Mouse (Mus musculus) heart, adult 2 months (tissue): ENCODE results near the gene Pcbp2. TPM values are rescaled to one million over a fixed set of nuclear protein-coding genes. Genes with fewer than 3 reads are reported as not detected.

Experiments used
- DNase-seq, 2 experiments: peaks; one replicate each; pipeline ENCODE4 v3.0.0; 2021
- H3K27ac ChIP-seq: fragments of 200-600 bp; 2 replicates; pipeline ENCODE4 v1.8.1; 2022
- H3K27me3 ChIP-seq: fragments of 200-500 bp; 2 replicates; pipeline ENCODE4 v1.6.1; 2012; ENCODE audit warnings: mild to moderate bottlenecking, low read length, inconsistent platforms, mixed read lengths; ENCODE audit not compliant: control insufficient read depth, insufficient read depth
- H3K36me3 ChIP-seq: fragments of 200-500 bp; 2 replicates; pipeline ENCODE4 v1.6.1; 2012; ENCODE audit warnings: low read length, inconsistent platforms; ENCODE audit not compliant: control insufficient read depth, insufficient read depth
- H3K4me1 ChIP-seq: fragments of 200-500 bp; 2 replicates; pipeline ENCODE4 v1.6.1; 2011; ENCODE audit warnings: low read length; ENCODE audit not compliant: control insufficient read depth, insufficient read depth
- H3K4me3 ChIP-seq: fragments of 200-600 bp; 2 replicates; pipeline ENCODE4 v1.8.1; 2022
- H3K79me2 ChIP-seq: fragments of 200-500 bp; replicated peaks from 2 replicates; pipeline ENCODE4 v1.6.1; 2012; ENCODE audit warnings: mild to moderate bottlenecking, inconsistent platforms, low read length, moderate library complexity, mixed read lengths; ENCODE audit not compliant: control insufficient read depth, insufficient read depth
- H3K9ac ChIP-seq: fragments of 200-500 bp; 2 replicates; pipeline ENCODE4 v1.6.1; 2012; ENCODE audit warnings: low read depth, mild to moderate bottlenecking, control low read depth, inconsistent platforms, low read length, mixed read lengths
- CTCF ChIP-seq: fragments of 200-600 bp; IDR thresholded peaks from 2 replicates; pipeline ENCODE4 v1.8.1; 2022; ENCODE audit warnings: antibody characterized with exemption, mild to moderate bottlenecking, moderate library complexity
- EP300 ChIP-seq: fragments of 200-500 bp; IDR thresholded peaks from 2 replicates; pipeline ENCODE4 v1.6.1; 2011; ENCODE audit warnings: low read depth, low read length, control low read depth; ENCODE audit not compliant: insufficient read depth
- POLR2A ChIP-seq: fragments of 200-500 bp; IDR thresholded peaks from 2 replicates; pipeline ENCODE4 v1.6.1; 2011; ENCODE audit warnings: mild to moderate bottlenecking, low read depth, low read length, control low read depth; ENCODE audit not compliant: insufficient read depth
- WGBS: fragments of 180-500 bp; shearing (Covaris S2); methylation state at CpG from one replicate; pipeline ENCODE4 v1.1.7; 2018; 5-methylcytosine and 5-hydroxymethylcytosine counted together
- intact Hi-C: fragments of 180-260 bp; cut with DNase I; formaldehyde crosslinking; loops from one replicate; pipeline ENCODE4 v1.15.1; 2025
- long read RNA-seq: library from polyadenylated mRNA; stranded (forward); transcript quantifications from one replicate; pipeline ENCODE4 v2.0.0, GENCODE M21; 2021
- polyA plus RNA-seq: library from polyadenylated mRNA; depleted of rRNA; stranded (reverse); fragments of >200 nt; gene quantifications from 2 replicates; pipeline ENCODE4 v1.2.3, GENCODE M21; 2012; rRNA removed
- total RNA-seq, 2 experiments: library from RNA; stranded (reverse); gene quantifications; 2 replicates each; pipeline ENCODE4 v1.2.3; 2021

Gene Pcbp2
- 100 to 1,000 TPM; 442 to 494 TPM for total RNA-seq
- 384 and 453 TPM in 2 replicates for polyA plus RNA-seq
- long read RNA-seq, partial matches to known transcripts = 12 of 98 reads
- long read RNA-seq, other reads (novel, unspliced or antisense) = 83 of 98 reads

DNA sequence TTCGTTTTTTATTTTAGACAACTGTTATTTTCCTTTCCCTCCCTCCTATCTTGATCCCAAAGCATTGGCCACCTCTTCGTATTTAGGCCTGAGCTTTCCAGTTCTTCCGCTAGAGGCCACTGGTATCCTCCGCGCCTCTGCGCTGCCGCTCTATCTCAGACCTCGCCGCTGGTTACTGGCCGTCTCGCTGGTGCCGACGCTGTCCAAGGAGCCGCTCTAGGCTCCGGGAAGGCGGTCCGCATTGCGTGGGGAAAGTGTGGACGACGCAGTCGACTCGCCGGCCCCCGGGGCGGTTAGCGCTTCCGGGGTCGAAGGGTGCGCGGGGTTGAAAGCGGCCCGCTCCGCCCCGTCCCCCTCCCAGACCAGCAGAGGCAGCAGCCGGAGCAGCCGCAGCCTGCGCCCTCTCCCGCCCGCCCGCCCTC, at the start of gene Pcbp2:
Gene Pcbp2, plus strand, starts transcription at position 357 of the 422 bp plus-strand sequence.
- Histone ChIP-seq H3K36me3 (peaks cover 23% of the 10 kb centered on the region), H3K9ac (peak within 1 kb of the TSS; percentile 83), H3K27me3 (no peaks in the 10 kb centered on the region), H3K27ac (peak within 1 kb of the TSS; percentile 98), H3K4me3 (peak within 1 kb of the TSS; percentile 95), H3K4me1 (peaks cover 8% of the 10 kb centered on the region), H3K79me2 (no peaks in the 10 kb centered on the region; the same call in 1 of the 2 replicates)
- intact Hi-C loops = loop anchor here (2.0 kb wide), 1 partner anchor 49 kb away; the partner anchor contains the start of gene Tarbp2
- TF ChIP-seq EP300 = peak; percentile 83
- TF ChIP-seq POLR2A = peak; percentile 48; the same call in 1 of the 2 replicates
- TF ChIP-seq CTCF = peak; percentile 98; the same call in 1 of the 2 replicates
- peak; percentile 94 to 98 for DNase-seq
- under 1% methylated on average over 34 of the region's 40 CpGs for WGBS

DNA sequence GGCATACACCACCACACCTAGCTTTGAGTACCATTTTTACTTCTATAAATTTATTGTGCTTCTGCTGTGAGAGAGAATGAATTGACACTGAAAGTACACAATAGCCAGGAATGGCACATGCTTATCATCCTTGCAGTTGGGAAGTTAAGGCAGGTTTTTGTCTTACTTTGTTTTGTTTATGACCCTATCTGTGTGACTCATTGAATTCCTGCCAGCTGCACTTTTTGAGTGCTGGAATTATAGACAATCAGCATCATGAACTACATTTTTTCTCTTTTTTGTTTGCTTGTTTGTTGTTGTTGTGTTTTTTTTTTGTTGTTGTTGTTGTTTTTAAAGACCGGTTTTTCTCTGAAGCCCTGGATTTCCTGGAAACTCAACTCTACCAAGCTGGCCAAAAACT, 49.4 kb upstream of the Pcbp2 start:
- no peaks in the 10 kb centered on the region for H3K27me3 ChIP-seq
- peaks cover 2% of the 10 kb centered on the region for H3K79me2 ChIP-seq
- DNase-seq = no peak
- H3K27ac ChIP-seq = peak overlapping the region; percentile 6; the same call in 1 of the 2 replicates
- 15% methylated on average over 1 of the region's 1 CpGs for WGBS
- H3K36me3 ChIP-seq = peaks cover 23% of the 10 kb centered on the region
- no peak for TF ChIP-seq POLR2A
- no peak overlapping the region for H3K9ac ChIP-seq
- H3K4me1 ChIP-seq = no peaks in the 10 kb centered on the region; the same call in 1 of the 2 replicates
- intact Hi-C loops = loop anchor here (1.0 to 2.0 kb wide), 2 partner anchors 40 to 68 kb away; no protein-coding TSS in a partner anchor
- no peak overlapping the region for H3K4me3 ChIP-seq

DNA sequence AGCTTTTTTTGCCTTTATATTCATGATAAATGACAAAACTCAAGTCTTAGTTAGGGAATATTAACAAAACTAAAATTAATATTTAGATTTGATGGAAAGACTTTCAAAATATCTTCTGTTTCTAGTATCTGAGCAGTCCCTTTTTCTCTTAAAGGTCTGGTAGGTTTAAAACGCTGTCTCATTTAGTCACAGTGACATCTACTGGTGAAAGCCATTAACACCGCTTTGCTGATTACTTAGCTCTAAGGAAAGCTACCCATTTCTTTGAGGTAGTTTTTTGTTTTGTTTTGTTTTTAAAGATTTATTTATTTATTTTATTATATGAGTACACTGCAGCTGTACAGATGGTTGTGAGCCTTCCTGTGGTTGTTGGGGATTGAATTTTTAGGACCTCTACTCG, 48.9 kb upstream of the Pcbp2 start:
- WGBS = 48% methylated on average over 3 of the region's 3 CpGs
- intact Hi-C loops = loop anchor here (1.0 to 2.0 kb wide), 2 partner anchors 40 to 69 kb away; no protein-coding TSS in a partner anchor

DNA sequence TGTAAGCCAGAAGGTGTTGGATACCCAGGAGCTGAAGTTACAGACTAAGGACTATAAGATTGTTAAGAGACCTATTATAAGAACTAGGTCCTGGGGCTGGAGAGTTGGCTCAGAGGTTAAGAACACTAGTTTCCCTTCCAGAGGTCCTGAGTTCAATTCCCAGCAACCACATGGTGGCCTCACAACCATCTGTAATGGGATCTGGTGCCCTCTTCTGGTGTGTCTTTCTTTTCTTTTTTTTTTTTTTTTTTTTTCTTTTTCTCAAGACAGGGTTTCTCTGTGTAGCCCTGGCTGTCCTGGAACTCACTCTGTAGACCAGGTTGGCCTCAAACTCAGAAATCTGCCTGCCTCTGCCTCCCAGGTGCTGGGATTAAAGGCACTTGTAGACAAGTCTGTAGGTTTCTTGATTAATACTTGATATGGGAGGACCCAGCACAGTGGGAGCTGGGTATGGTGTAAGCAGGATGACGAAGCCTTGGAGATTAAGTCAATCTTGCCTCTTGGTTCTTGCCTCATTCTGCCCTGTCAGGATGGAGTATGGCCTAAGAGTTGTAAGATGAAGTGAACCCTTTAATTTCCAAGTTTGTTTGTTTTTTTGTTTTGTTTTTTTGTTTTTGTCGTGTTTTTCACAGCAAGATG, 46.6 kb upstream of the Pcbp2 start:
- peaks cover 19% of the 10 kb centered on the region for H3K36me3 ChIP-seq
- DNase-seq = peak in 1 of 2 experiments; percentile 14
- WGBS = 96% methylated on average over 2 of the region's 2 CpGs
- H3K27me3 ChIP-seq = no peaks in the 10 kb centered on the region
- no peaks in the 10 kb centered on the region; the same call in 1 of the 2 replicates for H3K4me1 ChIP-seq
- H3K4me3 ChIP-seq = no peak overlapping the region
- no peak overlapping the region for H3K27ac ChIP-seq
- intact Hi-C loops = no loop called here
- peaks cover 2% of the 10 kb centered on the region for H3K79me2 ChIP-seq
- TF ChIP-seq EP300 = no peak
- TF ChIP-seq POLR2A = no peak
- TF ChIP-seq CTCF = no peak
- no peak overlapping the region for H3K9ac ChIP-seq

More for the DNA sequence above, 48.9 kb upstream of the Pcbp2 start:
- Histone ChIP-seq H3K27me3 (no peaks in the 10 kb centered on the region), H3K9ac (no peak overlapping the region), H3K36me3 (peaks cover 22% of the 10 kb centered on the region), H3K27ac (no peak overlapping the region), H3K79me2 (peaks cover 2% of the 10 kb centered on the region), H3K4me1 (no peaks in the 10 kb centered on the region; the same call in 1 of the 2 replicates), H3K4me3 (no peak overlapping the region)
- peak; percentile 85 for TF ChIP-seq CTCF
- TF ChIP-seq EP300 = no peak
- DNase-seq = no peak

DNA sequence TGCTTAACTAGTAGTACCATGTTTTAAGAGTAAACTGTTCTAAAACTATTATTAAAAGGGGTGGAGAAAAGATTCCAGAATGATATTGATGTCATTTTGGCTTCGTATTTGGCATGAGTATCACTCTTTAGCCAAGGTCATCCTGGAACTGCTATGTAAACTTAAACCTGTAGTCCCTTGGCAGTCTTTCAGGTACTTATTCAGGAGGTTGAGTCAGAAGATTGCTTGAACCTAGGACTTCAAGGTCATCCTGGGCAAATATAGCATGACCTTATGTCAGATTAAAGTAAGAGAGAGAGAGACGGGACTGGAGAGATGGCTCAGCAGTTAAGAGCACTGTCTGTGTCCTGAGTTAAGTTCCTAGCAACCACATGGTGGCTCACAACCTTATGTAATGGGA, 45.7 kb upstream of the Pcbp2 start:
- H3K27ac ChIP-seq = no peak overlapping the region
- peaks cover 15% of the 10 kb centered on the region for H3K36me3 ChIP-seq
- H3K27me3 ChIP-seq = no peaks in the 10 kb centered on the region
- WGBS = 67% methylated on average over 2 of the region's 2 CpGs
- H3K4me3 ChIP-seq = no peak overlapping the region
- intact Hi-C loops = no loop called here
- no peak overlapping the region for H3K9ac ChIP-seq
- TF ChIP-seq CTCF = no peak
- no peak for TF ChIP-seq EP300
- TF ChIP-seq POLR2A = no peak
- H3K79me2 ChIP-seq = peaks cover 2% of the 10 kb centered on the region
- H3K4me1 ChIP-seq = no peaks in the 10 kb centered on the region; the same call in 1 of the 2 replicates
- DNase-seq = no peak

DNA sequence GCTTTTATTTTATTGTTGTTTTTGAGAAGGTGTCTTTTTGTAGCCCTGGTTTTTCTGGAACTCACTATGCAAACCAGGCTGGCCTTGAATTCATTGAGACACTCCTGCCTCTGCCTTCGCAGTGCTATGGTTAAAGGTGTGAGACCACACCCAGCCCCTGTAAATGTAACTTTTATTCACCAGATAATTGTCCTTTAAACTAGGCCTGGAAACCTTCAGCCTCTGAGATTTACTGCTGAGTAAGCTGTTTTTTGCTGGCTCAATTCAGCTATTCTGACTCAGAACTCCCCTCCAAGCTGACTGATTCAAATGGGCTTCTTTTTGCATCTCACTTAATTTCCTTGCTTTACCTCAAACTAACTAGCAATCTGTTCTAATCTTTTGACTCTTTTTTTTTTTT, 43.4 kb upstream of the Pcbp2 start:
- Histone ChIP-seq H3K27ac (no peak overlapping the region), H3K27me3 (no peaks in the 10 kb centered on the region), H3K4me1 (no peaks in the 10 kb centered on the region; the same call in 1 of the 2 replicates), H3K4me3 (no peak overlapping the region), H3K9ac (no peak overlapping the region), H3K79me2 (peaks cover 2% of the 10 kb centered on the region), H3K36me3 (peaks cover 17% of the 10 kb centered on the region)
- TF ChIP-seq EP300 (no peak), CTCF (no peak), POLR2A (no peak)
- WGBS = 100% methylated on average over 1 of the region's 1 CpGs
- intact Hi-C loops = no loop called here
- no peak for DNase-seq
